Mouse (Mus musculus): ENCODE measurements at regions not wholly inside any gene's neighbourhood (a gene's known extent, or its start where the extent isn't known, plus 50 kb on each side); places are given as distances from the start of the nearest gene placed in this dataset.

DNA sequence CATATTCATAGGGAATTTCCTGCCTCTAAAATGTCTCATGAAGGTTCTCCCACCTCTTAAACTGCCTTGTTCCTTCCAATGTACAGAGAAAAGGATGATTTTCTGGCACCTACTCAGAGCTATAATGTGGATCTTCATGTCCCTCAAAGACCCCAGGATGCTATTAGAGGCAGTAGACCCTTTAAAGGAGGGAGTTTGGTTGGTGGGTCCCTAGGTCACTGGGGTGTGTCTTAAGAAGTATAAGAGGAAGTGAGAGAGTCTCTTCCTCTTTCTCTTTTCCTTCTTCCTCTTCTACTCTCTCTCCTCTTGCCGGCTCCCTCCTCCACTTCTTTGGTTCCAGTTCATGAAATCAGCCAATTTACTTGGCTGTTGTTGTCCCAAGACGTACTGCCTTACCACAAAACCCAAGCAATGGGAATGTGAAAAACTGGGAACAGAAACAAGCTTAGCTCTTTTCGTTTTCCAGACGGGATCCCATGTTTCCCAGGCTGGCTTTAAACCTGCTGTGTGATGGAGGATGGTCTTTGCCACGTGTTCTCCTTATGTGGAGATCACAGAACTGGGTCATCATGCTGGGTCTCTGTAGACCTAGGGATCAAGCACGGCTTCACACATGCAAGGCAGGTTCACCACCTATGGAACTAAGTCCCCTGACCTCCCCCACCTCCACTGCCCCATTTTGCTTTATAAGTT lies 74.9 kb downstream of the Kctd12 start:
- TF ChIP-seq CTCF (IDR thresholded peaks at IDR 0.05; ENCODE audit: extremely low read depth, insufficient read depth, insufficient read length, insufficient replicate concordance) (no peak), POLR2A (IDR thresholded peaks at IDR 0.05; ENCODE audit: low read depth, low read length) (no peak)
